Mouse (Mus musculus): ENCODE measurements at regions not wholly inside any gene's neighbourhood (a gene's known extent, or its start where the extent isn't known, plus 50 kb on each side); places are given as distances from the start of the nearest gene placed in this dataset.
"Not testable (repeated sequence)": the region's sequence is repeated elsewhere in the genome, so short reads cannot be mapped to it uniquely, and the experiment has no call there.

GRCm38 (mm10) chr2:114353876-114354275 lies 152.6 kb upstream of the Zfp770 start:
- not testable (repeated sequence) for ATAC-seq (replicated peaks; ENCODE audit: insufficient number of reproducible peaks, low FRiP score, low TSS enrichment, low read depth)
- WGBS: 92% methylated on average over 11 of the region's 11 CpGs

GRCm38 (mm10) chr2:114340578-114341293 lies 139.5 kb upstream of the Zfp770 start:
- H3K9ac ChIP-seq (replicated peaks; ENCODE audit: low read length): no peak overlapping the region
- no peaks in the 10 kb centered on the region for H3K27me3 ChIP-seq (ENCODE audit: control insufficient read depth, insufficient read depth, low read length)
- ATAC-seq (replicated peaks; ENCODE audit: insufficient number of reproducible peaks, low FRiP score, low TSS enrichment, low read depth) (no peak), DNase-seq (ENCODE audit: low spot score) (no peak)
- H3K9me3 ChIP-seq (replicated peaks; ENCODE audit: control insufficient read depth, low read length): no peaks in the 10 kb centered on the region
- 85% methylated on average over 9 of the region's 9 CpGs for WGBS
- no peak overlapping the region for H3K4me3 ChIP-seq (ENCODE audit: low read depth, low read length)
- H3K4me2 ChIP-seq (ENCODE audit: low read depth, low read length): no peak overlapping the region
- no peaks in the 10 kb centered on the region for H3K36me3 ChIP-seq (replicated peaks; ENCODE audit: control insufficient read depth, insufficient read depth, low read depth, low read length)
- no peaks in the 10 kb centered on the region for H3K4me1 ChIP-seq (ENCODE audit: control insufficient read depth, insufficient read depth, low read length)
- H3K27ac ChIP-seq (replicated peaks; ENCODE audit: low read depth, low read length): no peak overlapping the region

More at GRCm38 (mm10) chr2:114353876-114354275, 152.6 kb upstream of the Zfp770 start:
- not testable (repeated sequence) for H3K4me3 ChIP-seq (ENCODE audit: low read depth, low read length); H3K9ac ChIP-seq (replicated peaks; ENCODE audit: low read length); H3K27ac ChIP-seq (replicated peaks; ENCODE audit: low read depth, low read length); H3K36me3 ChIP-seq (replicated peaks; ENCODE audit: control insufficient read depth, insufficient read depth, low read depth, low read length); DNase-seq (ENCODE audit: low spot score); H3K9me3 ChIP-seq (replicated peaks; ENCODE audit: control insufficient read depth, low read length); H3K27me3 ChIP-seq (ENCODE audit: control insufficient read depth, insufficient read depth, low read length); H3K4me1 ChIP-seq (ENCODE audit: control insufficient read depth, insufficient read depth, low read length); H3K4me2 ChIP-seq (ENCODE audit: low read depth, low read length)

GRCm38 (mm10) chr2:114301746-114302145 lies 100.5 kb upstream of the Zfp770 start:
- no peaks in the 10 kb centered on the region for H3K4me1 ChIP-seq (ENCODE audit: control insufficient read depth, insufficient read depth, low read length)
- no peak overlapping the region for H3K9ac ChIP-seq (replicated peaks; ENCODE audit: low read length)
- no peak overlapping the region for H3K4me2 ChIP-seq (ENCODE audit: low read depth, low read length)
- ATAC-seq (replicated peaks; ENCODE audit: insufficient number of reproducible peaks, low FRiP score, low TSS enrichment, low read depth) (no peak), DNase-seq (ENCODE audit: low spot score) (no peak)
- H3K27ac ChIP-seq (replicated peaks; ENCODE audit: low read depth, low read length): no peak overlapping the region
- 88% methylated on average over 3 of the region's 3 CpGs for WGBS
- no peak overlapping the region for H3K4me3 ChIP-seq (ENCODE audit: low read depth, low read length)
- H3K9me3 ChIP-seq (replicated peaks; ENCODE audit: control insufficient read depth, low read length): no peaks in the 10 kb centered on the region
- H3K27me3 ChIP-seq (ENCODE audit: control insufficient read depth, insufficient read depth, low read length): no peaks in the 10 kb centered on the region
- no peaks in the 10 kb centered on the region for H3K36me3 ChIP-seq (replicated peaks; ENCODE audit: control insufficient read depth, insufficient read depth, low read depth, low read length)

- no peak for DNase-seq (ENCODE audit: low spot score)
- no peak for ATAC-seq (replicated peaks; ENCODE audit: insufficient number of reproducible peaks, low FRiP score, low TSS enrichment, low read depth)
These were observed 93.8 kb upstream of the Zfp770 start for GRCm38 (mm10) chr2:114295110-114295509.

GRCm38 (mm10) chr2:114291387-114291786 lies 90.1 kb upstream of the Zfp770 start:
- no peak for ATAC-seq (replicated peaks; ENCODE audit: insufficient number of reproducible peaks, low FRiP score, low TSS enrichment, low read depth)
- no peak overlapping the region for H3K4me2 ChIP-seq (ENCODE audit: low read depth, low read length)
- H3K4me3 ChIP-seq (ENCODE audit: low read depth, low read length): no peak overlapping the region
- WGBS: 82% methylated on average over 5 of the region's 5 CpGs
- no peak for DNase-seq (ENCODE audit: low spot score)
- no peaks in the 10 kb centered on the region for H3K4me1 ChIP-seq (ENCODE audit: control insufficient read depth, insufficient read depth, low read length)
- no peak overlapping the region for H3K9ac ChIP-seq (replicated peaks; ENCODE audit: low read length)
- H3K36me3 ChIP-seq (replicated peaks; ENCODE audit: control insufficient read depth, insufficient read depth, low read depth, low read length): no peaks in the 10 kb centered on the region
- no peaks in the 10 kb centered on the region for H3K27me3 ChIP-seq (ENCODE audit: control insufficient read depth, insufficient read depth, low read length)
- no peak overlapping the region for H3K27ac ChIP-seq (replicated peaks; ENCODE audit: low read depth, low read length)
- H3K9me3 ChIP-seq (replicated peaks; ENCODE audit: control insufficient read depth, low read length): no peaks in the 10 kb centered on the region

More at GRCm38 (mm10) chr2:114295110-114295509, 93.8 kb upstream of the Zfp770 start:
- Histone ChIP-seq H3K4me2 (ENCODE audit: low read depth, low read length) (no peak overlapping the region), H3K9me3 (replicated peaks; ENCODE audit: control insufficient read depth, low read length) (no peaks in the 10 kb centered on the region), H3K9ac (replicated peaks; ENCODE audit: low read length) (no peak overlapping the region), H3K36me3 (replicated peaks; ENCODE audit: control insufficient read depth, insufficient read depth, low read depth, low read length) (no peaks in the 10 kb centered on the region), H3K27me3 (ENCODE audit: control insufficient read depth, insufficient read depth, low read length) (no peaks in the 10 kb centered on the region), H3K4me1 (ENCODE audit: control insufficient read depth, insufficient read depth, low read length) (no peaks in the 10 kb centered on the region), H3K4me3 (ENCODE audit: low read depth, low read length) (no peak overlapping the region), H3K27ac (replicated peaks; ENCODE audit: low read depth, low read length) (no peak overlapping the region)
- WGBS: 48% methylated on average over 1 of the region's 1 CpGs

GRCm38 (mm10) chr2:114275536-114275935 lies 74.3 kb upstream of the Zfp770 start:
- Histone ChIP-seq H3K4me3 (ENCODE audit: low read depth, low read length) (no peak overlapping the region), H3K9ac (replicated peaks; ENCODE audit: low read length) (no peak overlapping the region), H3K27ac (replicated peaks; ENCODE audit: low read depth, low read length) (no peak overlapping the region), H3K4me2 (ENCODE audit: low read depth, low read length) (no peak overlapping the region), H3K27me3 (ENCODE audit: control insufficient read depth, insufficient read depth, low read length) (no peaks in the 10 kb centered on the region), H3K9me3 (replicated peaks; ENCODE audit: control insufficient read depth, low read length) (no peaks in the 10 kb centered on the region), H3K36me3 (replicated peaks; ENCODE audit: control insufficient read depth, insufficient read depth, low read depth, low read length) (no peaks in the 10 kb centered on the region), H3K4me1 (ENCODE audit: control insufficient read depth, insufficient read depth, low read length) (no peaks in the 10 kb centered on the region)
- DNase-seq (ENCODE audit: low spot score): no peak
- no peak for ATAC-seq (replicated peaks; ENCODE audit: insufficient number of reproducible peaks, low FRiP score, low TSS enrichment, low read depth)

GRCm38 (mm10) chr2:114260397-114261071 lies 59.3 kb upstream of the Zfp770 start:
- H3K27ac ChIP-seq (replicated peaks; ENCODE audit: low read depth, low read length): no peak overlapping the region
- H3K36me3 ChIP-seq (replicated peaks; ENCODE audit: control insufficient read depth, insufficient read depth, low read depth, low read length): no peaks in the 10 kb centered on the region
- WGBS: 35% methylated on average over 8 of the region's 8 CpGs
- no peak overlapping the region for H3K4me3 ChIP-seq (ENCODE audit: low read depth, low read length)
- no peaks in the 10 kb centered on the region for H3K9me3 ChIP-seq (replicated peaks; ENCODE audit: control insufficient read depth, low read length)
- H3K4me2 ChIP-seq (ENCODE audit: low read depth, low read length): no peak overlapping the region
- peak; percentile 71 for DNase-seq (ENCODE audit: low spot score)
- ATAC-seq (replicated peaks; ENCODE audit: insufficient number of reproducible peaks, low FRiP score, low TSS enrichment, low read depth): peak; percentile 75; the same call in 1 of the 2 replicates
- H3K9ac ChIP-seq (replicated peaks; ENCODE audit: low read length): no peak overlapping the region
- H3K4me1 ChIP-seq (ENCODE audit: control insufficient read depth, insufficient read depth, low read length): no peaks in the 10 kb centered on the region
- no peaks in the 10 kb centered on the region for H3K27me3 ChIP-seq (ENCODE audit: control insufficient read depth, insufficient read depth, low read length)

- ATAC-seq (replicated peaks; ENCODE audit: insufficient number of reproducible peaks, low FRiP score, low TSS enrichment, low read depth) (no peak), DNase-seq (ENCODE audit: low spot score) (no peak)
- Histone ChIP-seq H3K4me1 (ENCODE audit: control insufficient read depth, insufficient read depth, low read length) (no peaks in the 10 kb centered on the region), H3K9ac (replicated peaks; ENCODE audit: low read length) (no peak overlapping the region), H3K9me3 (replicated peaks; ENCODE audit: control insufficient read depth, low read length) (no peaks in the 10 kb centered on the region), H3K27me3 (ENCODE audit: control insufficient read depth, insufficient read depth, low read length) (no peaks in the 10 kb centered on the region), H3K4me3 (ENCODE audit: low read depth, low read length) (no peak overlapping the region), H3K27ac (replicated peaks; ENCODE audit: low read depth, low read length) (no peak overlapping the region), H3K4me2 (ENCODE audit: low read depth, low read length) (no peak overlapping the region), H3K36me3 (replicated peaks; ENCODE audit: control insufficient read depth, insufficient read depth, low read depth, low read length) (no peaks in the 10 kb centered on the region)
- 74% methylated on average over 4 of the region's 4 CpGs for whole genome bisulfite sequencing
These were observed 58.3 kb upstream of the Zfp770 start for GRCm38 (mm10) chr2:114259539-114259938.
